Mouse (Mus musculus): ENCODE measurements around the gene Ccdc65. TPM values are rescaled to one million over a fixed set of nuclear protein-coding genes. Genes with fewer than 3 reads are reported as not detected.
A peak's percentile ranks its signal among the peaks of the same experiment; 100 is the strongest.

The Ccdc65 gene
- polyA plus RNA-seq, 1 experiment from 2014 or later = 12.0 TPM

GRCm38 (mm10) chr15:98689682-98690081 lies 18.3 kb upstream of the Ccdc65 start:
- 80% methylated on average over 2 of the region's 2 CpGs for WGBS
- Histone ChIP-seq H3K9me3 (replicated peaks; ENCODE audit: control insufficient read depth, low read length, poor library complexity, severe bottlenecking) (no peaks in the 10 kb centered on the region), H3K4me3 (ENCODE audit: low read depth, low read length) (no peak overlapping the region), H3K4me1 (ENCODE audit: control insufficient read depth, insufficient read depth, low read length) (peaks cover 18% of the 10 kb centered on the region), H3K9ac (ENCODE audit: low read depth, low read length) (no peak overlapping the region), H3K36me3 (ENCODE audit: control insufficient read depth, insufficient read depth, low read length) (no peaks in the 10 kb centered on the region), H3K27me3 (ENCODE audit: control insufficient read depth, insufficient read depth, low read depth, low read length) (no peaks in the 10 kb centered on the region), H3K4me2 (ENCODE audit: low read length) (no peak overlapping the region), H3K27ac (ENCODE audit: low read length) (no peak overlapping the region)
- ATAC-seq = no peak

GRCm38 (mm10) chr15:98691486-98692147 lies 16.4 kb upstream of the Ccdc65 start:
- Histone ChIP-seq H3K4me2 (ENCODE audit: low read length) (peak overlapping the region; percentile 4), H3K9me3 (replicated peaks; ENCODE audit: control insufficient read depth, low read length, poor library complexity, severe bottlenecking) (no peaks in the 10 kb centered on the region), H3K27ac (ENCODE audit: low read length) (peak overlapping the region; percentile 53; the same call in 1 of the 2 replicates), H3K27me3 (ENCODE audit: control insufficient read depth, insufficient read depth, low read depth, low read length) (no peaks in the 10 kb centered on the region), H3K36me3 (ENCODE audit: control insufficient read depth, insufficient read depth, low read length) (no peaks in the 10 kb centered on the region), H3K4me3 (ENCODE audit: low read depth, low read length) (no peak overlapping the region), H3K4me1 (ENCODE audit: control insufficient read depth, insufficient read depth, low read length) (peaks cover 18% of the 10 kb centered on the region), H3K9ac (ENCODE audit: low read depth, low read length) (no peak overlapping the region)
- 8% methylated on average over 7 of the region's 7 CpGs for WGBS
- ATAC-seq = peak; percentile 39; the same call in 1 of the 2 replicates

- Histone ChIP-seq H3K9ac (ENCODE audit: low read depth, low read length) (no peak overlapping the region), H3K36me3 (ENCODE audit: control insufficient read depth, insufficient read depth, low read length) (no peaks in the 10 kb centered on the region), H3K27ac (ENCODE audit: low read length) (0 out of 2 replicates have a peak overlapping the region, but pooled peaks have one; percentile 53), H3K27me3 (ENCODE audit: control insufficient read depth, insufficient read depth, low read depth, low read length) (no peaks in the 10 kb centered on the region), H3K4me2 (ENCODE audit: low read length) (no peak overlapping the region), H3K4me1 (ENCODE audit: control insufficient read depth, insufficient read depth, low read length) (peaks cover 18% of the 10 kb centered on the region), H3K9me3 (replicated peaks; ENCODE audit: control insufficient read depth, low read length, poor library complexity, severe bottlenecking) (no peaks in the 10 kb centered on the region), H3K4me3 (ENCODE audit: low read depth, low read length) (no peak overlapping the region)
- 57% methylated on average over 11 of the region's 11 CpGs for WGBS
- ATAC-seq = no peak
Observed at GRCm38 (mm10) chr15:98692171-98692715, 15.8 kb upstream of the Ccdc65 start.

- 60% methylated on average over 9 of the region's 9 CpGs for WGBS
- Histone ChIP-seq H3K4me1 (ENCODE audit: control insufficient read depth, insufficient read depth, low read length) (peaks cover 24% of the 10 kb centered on the region), H3K27me3 (ENCODE audit: control insufficient read depth, insufficient read depth, low read depth, low read length) (0 out of 2 replicates have a peak, but pooled peaks cover under 1% of the 10 kb centered on the region), H3K4me3 (ENCODE audit: low read depth, low read length) (no peak overlapping the region), H3K4me2 (ENCODE audit: low read length) (no peak overlapping the region), H3K27ac (ENCODE audit: low read length) (no peak overlapping the region), H3K36me3 (ENCODE audit: control insufficient read depth, insufficient read depth, low read length) (no peaks in the 10 kb centered on the region), H3K9ac (ENCODE audit: low read depth, low read length) (no peak overlapping the region), H3K9me3 (replicated peaks; ENCODE audit: control insufficient read depth, low read length, poor library complexity, severe bottlenecking) (no peaks in the 10 kb centered on the region)
- ATAC-seq = no peak
Observed at GRCm38 (mm10) chr15:98695726-98696125, 12.3 kb upstream of the Ccdc65 start.

- 57% methylated on average over 8 of the region's 8 CpGs for WGBS
- H3K36me3 ChIP-seq (ENCODE audit: control insufficient read depth, insufficient read depth, low read length) = no peaks in the 10 kb centered on the region
- peaks cover 6% of the 10 kb centered on the region for H3K27me3 ChIP-seq (ENCODE audit: control insufficient read depth, insufficient read depth, low read depth, low read length)
- no peak overlapping the region for H3K4me2 ChIP-seq (ENCODE audit: low read length)
- no peak overlapping the region for H3K27ac ChIP-seq (ENCODE audit: low read length)
- no peaks in the 10 kb centered on the region for H3K9me3 ChIP-seq (replicated peaks; ENCODE audit: control insufficient read depth, low read length, poor library complexity, severe bottlenecking)
- H3K4me1 ChIP-seq (ENCODE audit: control insufficient read depth, insufficient read depth, low read length) = peaks cover 19% of the 10 kb centered on the region
- no peak for ATAC-seq
- H3K9ac ChIP-seq (ENCODE audit: low read depth, low read length) = no peak overlapping the region
- no peak overlapping the region for H3K4me3 ChIP-seq (ENCODE audit: low read depth, low read length)
Observed at GRCm38 (mm10) chr15:98696216-98696615, 11.8 kb upstream of the Ccdc65 start.

- peaks cover 15% of the 10 kb centered on the region for H3K27me3 ChIP-seq (ENCODE audit: control insufficient read depth, insufficient read depth, low read depth, low read length)
- H3K4me2 ChIP-seq (ENCODE audit: low read length) = peak overlapping the region; percentile 79
- 3% methylated on average over 40 of the region's 40 CpGs for WGBS
- peak overlapping the region; percentile 70 for H3K9ac ChIP-seq (ENCODE audit: low read depth, low read length)
- H3K4me3 ChIP-seq (ENCODE audit: low read depth, low read length) = peak overlapping the region; percentile 52
- H3K27ac ChIP-seq (ENCODE audit: low read length) = peak overlapping the region; percentile 89
- peaks cover 7% of the 10 kb centered on the region for H3K4me1 ChIP-seq (ENCODE audit: control insufficient read depth, insufficient read depth, low read length)
- no peaks in the 10 kb centered on the region for H3K36me3 ChIP-seq (ENCODE audit: control insufficient read depth, insufficient read depth, low read length)
- ATAC-seq = peak; percentile 95
- H3K9me3 ChIP-seq (replicated peaks; ENCODE audit: control insufficient read depth, low read length, poor library complexity, severe bottlenecking) = no peaks in the 10 kb centered on the region
Observed at GRCm38 (mm10) chr15:98699190-98700105, 8.6 kb upstream of the Ccdc65 start.

GRCm38 (mm10) chr15:98704312-98704711 lies 3.7 kb upstream of the Ccdc65 start:
- H3K9ac ChIP-seq (ENCODE audit: low read depth, low read length) = no peak overlapping the region

GRCm38 (mm10) chr15:98710442-98710841 lies 2.4 kb downstream of the Ccdc65 start:
- Histone ChIP-seq H3K9ac (ENCODE audit: low read depth, low read length) (no peak overlapping the region), H3K4me1 (ENCODE audit: control insufficient read depth, insufficient read depth, low read length) (peaks cover 3% of the 10 kb centered on the region; the same call in 1 of the 2 replicates), H3K4me2 (ENCODE audit: low read length) (no peak overlapping the region), H3K27me3 (ENCODE audit: control insufficient read depth, insufficient read depth, low read depth, low read length) (no peaks in the 10 kb centered on the region), H3K9me3 (replicated peaks; ENCODE audit: control insufficient read depth, low read length, poor library complexity, severe bottlenecking) (no peaks in the 10 kb centered on the region), H3K27ac (ENCODE audit: low read length) (no peak overlapping the region), H3K36me3 (ENCODE audit: control insufficient read depth, insufficient read depth, low read length) (no peaks in the 10 kb centered on the region), H3K4me3 (ENCODE audit: low read depth, low read length) (no peak overlapping the region)
- 13% methylated on average over 9 of the region's 9 CpGs for WGBS
- no peak for ATAC-seq

More at GRCm38 (mm10) chr15:98704312-98704711, 3.7 kb upstream of the Ccdc65 start:
- Histone ChIP-seq H3K9me3 (replicated peaks; ENCODE audit: control insufficient read depth, low read length, poor library complexity, severe bottlenecking) (no peaks in the 10 kb centered on the region), H3K27me3 (ENCODE audit: control insufficient read depth, insufficient read depth, low read depth, low read length) (peaks cover 15% of the 10 kb centered on the region), H3K4me2 (ENCODE audit: low read length) (no peak overlapping the region), H3K36me3 (ENCODE audit: control insufficient read depth, insufficient read depth, low read length) (no peaks in the 10 kb centered on the region), H3K4me1 (ENCODE audit: control insufficient read depth, insufficient read depth, low read length) (peaks cover 10% of the 10 kb centered on the region), H3K4me3 (ENCODE audit: low read depth, low read length) (no peak overlapping the region), H3K27ac (ENCODE audit: low read length) (no peak overlapping the region)
- ATAC-seq = no peak
- WGBS = 72% methylated on average over 9 of the region's 9 CpGs

Measured in midbrain, embryonic 16.5 days (tissue).